Mouse (Mus musculus): ENCODE measurements at regions not wholly inside any gene's neighbourhood (a gene's known extent, or its start where the extent isn't known, plus 50 kb on each side); places are given as distances from the start of the nearest gene placed in this dataset.
A peak's percentile ranks its signal among the peaks of the same experiment; 100 is the strongest.

DNA sequence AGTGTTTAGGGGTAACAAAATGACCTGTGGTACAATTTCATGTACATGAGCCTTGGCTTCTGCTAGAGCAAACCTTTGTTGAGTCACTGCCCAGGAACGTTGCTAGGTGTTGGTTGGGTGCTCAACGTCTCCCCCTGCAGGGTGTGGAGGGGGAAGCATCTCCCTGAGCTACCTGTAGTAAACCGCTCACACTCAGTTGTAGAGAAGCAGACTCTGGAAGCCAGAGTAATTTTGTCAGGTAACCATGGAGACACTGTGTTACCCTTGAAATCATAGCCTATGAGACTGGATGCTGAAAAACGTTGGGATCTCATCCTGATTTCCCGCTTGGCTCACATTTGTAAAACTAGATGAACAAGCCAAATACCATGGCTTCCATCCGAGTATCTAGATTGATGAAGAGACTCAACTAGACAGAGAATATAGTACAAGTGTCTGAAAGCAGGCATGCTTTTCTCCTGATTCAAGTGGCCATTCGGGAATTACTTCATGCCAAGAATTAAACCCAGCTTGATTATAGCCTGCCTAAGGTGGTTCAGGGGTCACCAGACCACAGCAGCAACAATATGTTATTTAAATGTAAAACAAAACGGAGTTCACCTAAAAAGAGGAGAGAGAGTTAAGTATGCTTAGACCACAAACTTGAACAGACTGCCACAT, 63.7 kb upstream of the Ctla4 start:
- DNase-seq (ENCODE audit: low spot score in 2 of 2): peak; percentile 48 to 50
- intact Hi-C loops (cut with DNase I): no loop called here

DNA sequence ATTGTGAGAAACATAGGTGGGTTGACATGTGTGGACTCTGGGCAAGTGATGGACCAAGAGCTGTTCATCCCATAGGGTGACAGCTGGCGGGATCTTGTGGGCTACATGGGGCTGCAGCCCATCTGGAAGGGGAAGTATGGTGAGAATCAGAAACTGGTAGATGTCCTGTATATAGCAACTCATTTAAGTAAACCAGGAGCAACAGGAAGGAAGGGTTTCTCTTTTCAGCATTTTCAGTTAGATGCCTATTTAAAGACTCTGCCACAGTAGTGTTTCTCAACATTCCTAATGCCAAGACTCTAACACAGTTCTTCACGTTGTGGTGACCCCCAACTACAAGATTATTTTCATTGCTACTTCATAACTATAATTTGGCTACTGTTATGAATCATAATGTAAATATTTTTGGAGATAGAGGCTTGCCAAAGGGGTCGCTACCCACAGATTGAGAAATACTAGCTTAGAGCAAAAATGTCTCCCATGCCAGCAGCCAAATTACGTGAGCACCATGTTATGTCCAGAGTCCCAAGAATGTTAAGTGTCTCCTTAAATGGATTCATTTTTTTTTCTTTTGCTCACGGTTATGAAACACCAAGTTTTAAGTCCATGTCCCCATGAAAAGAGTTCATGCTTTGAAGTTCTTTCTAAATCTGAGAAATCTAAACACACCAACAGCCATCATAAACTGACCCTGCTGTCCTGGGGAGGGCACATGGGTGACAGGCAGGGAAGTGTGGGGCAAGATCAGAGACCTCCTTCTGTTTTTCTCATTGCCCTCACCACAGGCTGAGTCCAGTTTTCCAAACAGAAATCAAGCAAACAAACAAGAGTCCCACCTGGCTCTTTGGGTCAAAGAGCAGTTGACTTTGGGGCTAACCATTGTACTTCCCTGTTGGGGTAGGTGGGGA, 62.3 kb upstream of the Ctla4 start:
- intact Hi-C loops (cut with DNase I): no loop called here
- no peak for DNase-seq (ENCODE audit: low spot score in 2 of 2)

DNA sequence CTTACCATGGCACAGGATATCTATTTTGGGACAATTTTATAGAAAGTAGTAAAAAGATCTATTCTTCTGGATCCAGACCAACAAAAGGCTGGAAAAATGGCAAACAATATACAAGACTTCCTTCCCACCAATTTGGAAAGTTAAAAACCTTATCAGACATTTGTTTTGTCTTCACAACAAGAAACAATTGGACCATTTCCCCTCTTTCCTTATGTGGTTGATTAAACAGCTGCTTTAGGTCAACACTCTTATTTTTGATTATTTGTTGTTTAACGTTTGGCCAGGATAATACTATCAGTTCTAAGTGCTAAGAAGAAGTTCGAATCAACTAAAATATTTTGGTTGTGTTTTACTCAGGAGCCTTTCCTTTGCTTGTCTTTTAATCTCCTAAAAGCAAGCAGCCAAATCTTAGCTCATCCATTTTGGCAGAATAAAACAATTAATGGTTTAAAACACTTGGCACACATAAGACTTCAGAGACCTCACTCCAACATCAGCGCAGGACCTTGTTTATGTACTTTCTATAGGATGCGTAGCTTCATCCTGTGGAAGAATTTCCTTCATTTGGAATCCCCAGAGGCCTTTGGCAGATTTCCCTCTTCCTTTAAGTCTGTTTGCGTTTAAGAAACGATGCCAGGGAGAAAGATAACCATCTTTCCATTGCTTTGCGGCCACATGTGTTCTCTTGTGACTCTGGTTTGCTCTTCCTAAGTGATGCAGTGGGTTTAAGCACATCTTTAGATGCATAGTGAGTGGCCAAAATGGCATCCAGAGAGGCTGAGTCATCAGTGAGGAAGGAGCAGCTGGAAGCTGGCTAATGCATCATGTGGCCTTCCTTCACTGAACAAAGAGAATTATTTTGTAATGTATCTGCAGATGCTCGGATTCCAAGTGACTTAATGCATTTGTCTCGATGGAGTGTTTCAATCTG, 61.3 kb upstream of the Ctla4 start:
- DNase-seq (ENCODE audit: low spot score in 2 of 2): no peak
- intact Hi-C loops (cut with DNase I): no loop called here

DNA sequence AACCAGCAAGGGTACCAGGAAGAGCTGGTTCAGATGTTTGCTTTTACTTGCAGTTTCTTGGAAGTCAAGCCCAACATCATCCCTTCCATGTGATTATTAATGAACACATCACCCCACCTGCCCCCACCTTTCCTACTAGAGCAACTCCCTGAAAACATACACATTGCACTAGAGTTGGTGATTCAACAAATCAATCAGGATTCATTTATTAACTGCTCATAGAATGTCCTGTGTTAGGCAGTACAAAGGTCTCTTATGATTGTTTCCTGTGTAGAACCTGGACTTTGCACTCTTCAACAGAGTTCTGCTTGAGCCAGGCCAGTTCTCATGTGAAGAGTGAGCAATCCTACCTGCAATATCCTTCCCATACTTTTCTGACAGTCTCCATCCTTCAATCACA, 59.8 kb upstream of the Ctla4 start:
- intact Hi-C loops (cut with DNase I): no loop called here
- DNase-seq (ENCODE audit: low spot score in 2 of 2): no peak

DNA sequence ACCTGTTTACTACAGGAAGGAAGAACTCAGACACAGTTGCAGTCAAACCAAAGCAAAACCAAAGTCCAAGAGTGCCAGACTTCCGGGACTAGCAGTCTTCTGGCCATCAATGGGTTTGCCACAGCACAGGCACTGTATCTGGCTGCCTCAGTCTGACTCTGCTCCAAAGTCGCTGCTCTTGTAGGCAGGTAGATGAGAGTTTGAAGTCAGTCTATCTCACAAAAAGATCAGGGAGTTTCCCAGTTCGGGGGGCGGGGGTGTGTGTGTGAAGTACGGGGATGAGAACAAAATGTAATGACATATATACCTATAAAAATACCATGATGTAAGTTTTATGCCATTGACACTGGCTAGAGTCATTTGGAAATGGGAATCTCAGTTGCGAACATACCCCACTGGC, 58.6 kb upstream of the Ctla4 start:
- no peak for DNase-seq (ENCODE audit: low spot score in 2 of 2)
- intact Hi-C loops (cut with DNase I): no loop called here

DNA sequence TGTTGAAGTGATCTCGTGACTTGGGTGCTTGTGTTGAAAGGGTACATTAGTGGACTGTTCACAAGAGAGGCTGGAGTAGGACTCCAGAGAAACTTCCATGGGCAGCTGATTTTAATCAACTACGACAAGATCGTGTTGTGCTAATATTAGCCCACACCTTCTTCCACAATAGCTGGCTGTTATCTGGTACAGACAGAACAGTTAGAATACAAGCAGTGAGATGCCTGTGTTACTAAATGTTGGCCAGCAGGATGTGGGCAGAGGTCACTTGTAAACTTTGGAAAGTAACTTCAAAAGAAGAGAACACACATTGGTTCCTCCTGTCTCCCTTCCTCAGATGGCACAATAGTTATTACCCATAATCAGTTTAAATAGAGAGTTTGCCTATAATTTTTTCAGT, 57.0 kb upstream of the Ctla4 start:
- DNase-seq (ENCODE audit: low spot score in 2 of 2): no peak
- intact Hi-C loops (cut with DNase I): no loop called here

DNA sequence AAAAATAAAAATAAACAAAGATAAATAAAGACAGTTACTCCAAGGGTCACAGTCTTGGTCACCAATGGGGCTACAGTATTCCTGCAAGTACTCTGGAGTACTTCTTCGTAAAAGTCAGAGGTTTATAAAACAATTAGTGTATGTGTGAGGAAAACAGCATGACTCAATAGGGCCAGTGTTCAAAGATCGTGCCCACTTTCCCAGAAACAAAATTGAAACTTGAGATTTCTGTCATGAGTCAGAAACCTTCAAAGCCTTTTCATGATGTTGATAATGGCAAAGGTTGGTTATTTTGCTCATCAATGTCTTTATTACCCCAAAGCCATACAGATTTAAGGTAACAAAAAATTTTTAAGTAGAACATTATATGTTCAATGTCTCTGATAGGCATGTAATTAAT, 53.1 kb upstream of the Ctla4 start:
- no peak for DNase-seq (ENCODE audit: low spot score in 2 of 2)
- intact Hi-C loops (cut with DNase I): no loop called here
